Mouse (Mus musculus) urinary bladder, postnatal 14 days (tissue): ENCODE data around the gene Wbp4.
"Not testable (repeated sequence)": the region's sequence is repeated elsewhere in the genome, so short reads cannot be mapped to it uniquely, and the experiment has no call there.

Source experiments
- DNase-seq: peaks from one replicate; pipeline ENCODE4 v3.0.0; 2021; ENCODE audit warnings: low spot score

The Wbp4 gene

DNA sequence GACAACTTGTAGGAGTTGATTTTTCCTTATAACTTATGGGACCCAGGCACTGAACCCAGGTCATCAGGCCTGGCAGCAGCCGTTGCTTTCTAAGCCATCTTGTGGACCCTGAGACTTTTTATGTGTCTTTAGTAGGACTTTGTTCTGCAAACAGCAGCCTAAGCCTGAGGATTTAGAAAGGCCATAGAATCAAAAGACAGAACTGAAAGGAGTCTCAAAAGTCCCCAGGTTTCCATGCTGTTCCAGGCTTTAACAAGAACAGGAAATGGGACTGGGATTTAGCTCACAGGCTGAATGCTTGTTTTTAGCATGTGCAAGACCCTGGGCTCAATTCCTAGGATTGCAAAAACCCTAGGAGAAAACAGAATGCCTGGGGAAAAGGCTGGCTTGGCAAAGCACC lies 26.5 kb upstream of the Wbp4 start:
- DNase-seq = no peak

DNA sequence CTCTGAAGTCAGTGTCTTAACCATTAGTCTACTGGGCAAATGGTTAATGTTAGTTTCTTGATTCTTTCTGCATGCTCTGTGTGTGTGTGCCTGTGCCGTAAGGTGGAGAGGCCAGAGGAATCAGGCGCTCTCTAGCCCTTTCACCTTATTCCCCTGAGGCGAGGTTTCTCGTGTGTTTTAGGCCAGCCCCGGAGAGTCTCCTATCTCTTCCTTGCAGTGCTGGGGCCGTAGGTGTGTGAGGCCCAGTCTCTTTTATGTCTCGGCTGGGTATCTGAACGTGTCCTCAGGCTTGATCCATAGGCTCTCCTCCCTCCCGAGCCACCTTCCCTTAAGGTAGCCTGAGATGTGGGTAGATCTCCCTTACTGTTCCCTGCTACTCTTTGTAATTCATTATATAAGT lies 24.9 kb upstream of the Wbp4 start:
- DNase-seq = no peak

DNA sequence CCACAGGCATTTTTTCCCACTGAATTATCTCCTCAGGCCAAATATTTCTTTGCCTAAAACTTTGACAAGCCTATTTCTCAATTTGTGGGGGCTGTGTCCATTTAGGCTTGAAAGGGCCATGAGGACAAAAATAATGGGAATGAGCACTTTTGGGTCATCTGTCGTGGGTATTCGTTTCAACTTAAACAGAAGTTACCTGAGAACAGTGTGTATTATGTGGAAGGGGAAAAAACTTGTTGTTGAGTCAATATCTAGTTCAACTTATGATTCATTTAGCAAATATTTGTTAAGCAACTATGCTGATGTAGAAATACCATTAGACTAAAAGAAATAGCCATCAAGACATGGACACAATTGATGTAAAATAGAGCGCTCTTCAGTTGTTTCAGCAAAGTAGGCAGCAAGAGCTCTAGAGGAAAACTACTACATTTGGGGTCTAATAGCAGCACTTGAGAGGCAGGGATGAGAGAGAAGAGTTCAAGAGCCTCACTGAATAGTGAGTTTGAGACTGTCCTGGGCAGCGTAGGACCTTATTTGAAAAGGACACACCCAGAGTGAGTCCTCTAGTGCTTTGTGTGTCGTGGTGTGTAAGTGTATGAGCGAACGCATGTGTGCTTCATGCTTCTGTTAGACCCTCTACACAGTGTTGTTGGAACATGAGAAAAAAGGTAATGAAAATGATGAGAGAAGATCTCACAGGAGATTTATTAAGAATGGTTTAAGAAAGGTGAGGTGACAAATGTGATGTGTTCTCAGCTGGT lies 23.1 kb upstream of the Wbp4 start:
- DNase-seq = no peak

DNA sequence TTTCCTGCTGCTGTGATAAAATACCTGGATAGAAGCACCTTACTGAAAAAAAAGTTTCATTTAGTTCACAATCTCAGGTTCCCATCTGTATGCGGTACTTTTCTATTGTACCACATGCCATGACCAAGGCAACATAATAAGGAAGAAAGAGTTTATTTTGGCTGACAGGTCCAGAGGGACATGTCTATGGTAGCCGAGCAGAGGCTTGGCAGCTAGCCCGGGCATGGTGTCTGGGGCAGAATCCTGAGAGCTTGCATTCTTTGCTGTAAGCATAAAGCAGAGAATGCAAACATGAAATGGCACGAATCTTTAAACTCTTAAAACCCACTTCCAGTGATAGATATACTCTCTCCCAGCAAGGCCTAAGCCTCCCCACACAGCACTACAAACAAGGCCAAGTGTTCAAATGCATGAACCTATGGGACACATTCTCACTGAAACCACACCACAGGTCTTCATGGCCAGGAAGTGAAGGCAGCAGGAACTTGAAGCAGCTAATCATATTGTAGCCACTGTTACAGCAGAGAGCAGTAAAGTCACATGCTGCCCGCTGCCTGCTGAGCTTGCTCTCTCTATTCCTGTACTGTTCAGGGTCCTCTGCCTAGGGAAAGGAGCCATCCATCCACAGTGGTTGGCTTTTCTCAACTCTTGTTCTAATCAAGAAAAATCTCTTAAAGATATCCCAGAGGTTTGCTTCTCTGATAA lies 22.2 kb upstream of the Wbp4 start:
- peak; percentile 81 for DNase-seq

DNA sequence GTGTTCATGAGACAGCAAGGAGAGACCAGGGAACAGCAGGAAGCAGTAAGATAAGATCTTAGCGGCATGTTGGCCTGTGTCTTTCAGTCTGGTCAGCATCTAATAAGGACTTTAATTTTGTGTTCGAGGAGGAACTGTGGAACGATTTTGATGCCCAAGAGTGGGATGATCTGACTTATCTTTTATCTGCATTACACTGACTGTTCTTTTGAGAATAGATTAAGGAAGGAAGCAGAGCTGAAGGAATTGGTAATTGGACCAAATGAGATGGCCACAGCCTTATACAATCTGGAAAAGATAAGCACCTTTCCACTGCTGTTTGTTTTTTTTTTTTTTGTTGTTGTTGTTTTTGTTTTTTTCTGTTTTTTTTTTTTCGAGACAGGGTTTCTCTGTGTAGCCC lies 19.4 kb upstream of the Wbp4 start:
- DNase-seq = no peak

DNA sequence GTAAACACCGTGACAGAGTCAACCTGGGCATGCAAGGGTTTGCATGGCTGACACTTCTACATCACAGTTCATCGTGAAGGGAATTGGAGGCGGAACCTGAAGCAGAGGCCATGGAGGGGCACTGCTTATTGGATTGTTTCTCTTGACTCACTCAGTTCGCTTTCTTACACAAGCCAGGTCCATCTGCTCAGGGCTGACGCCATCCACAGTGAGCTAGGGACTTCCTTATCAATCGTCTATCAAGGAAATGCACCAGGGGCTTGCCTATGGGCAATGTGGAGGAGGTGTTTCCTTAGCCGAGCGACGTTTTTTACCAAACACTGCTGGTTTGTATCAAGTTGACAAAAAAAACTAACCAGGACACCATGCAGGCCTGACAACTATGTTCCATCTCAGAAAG lies 18.0 kb upstream of the Wbp4 start:
- DNase-seq = peak; percentile 16

DNA sequence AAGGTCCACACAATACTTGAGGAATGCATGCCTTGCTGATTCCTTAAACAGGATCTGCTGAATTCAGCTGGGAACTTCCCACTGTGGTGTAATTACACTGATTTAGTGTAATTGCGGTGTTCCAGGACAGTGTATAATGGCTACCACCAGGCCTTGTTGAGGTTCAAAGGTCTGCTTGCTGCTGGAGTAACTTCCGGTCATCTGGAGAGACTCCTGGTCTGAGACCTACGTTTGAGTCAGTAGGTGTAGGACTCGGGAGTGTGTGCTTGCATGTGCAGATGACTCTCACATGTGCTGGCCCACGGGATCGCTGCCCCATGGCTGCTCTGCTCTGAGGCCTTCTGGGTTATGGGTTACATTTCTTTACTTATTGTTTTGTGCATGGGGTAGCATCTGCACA lies 13.0 kb upstream of the Wbp4 start:
- DNase-seq = no peak

DNA sequence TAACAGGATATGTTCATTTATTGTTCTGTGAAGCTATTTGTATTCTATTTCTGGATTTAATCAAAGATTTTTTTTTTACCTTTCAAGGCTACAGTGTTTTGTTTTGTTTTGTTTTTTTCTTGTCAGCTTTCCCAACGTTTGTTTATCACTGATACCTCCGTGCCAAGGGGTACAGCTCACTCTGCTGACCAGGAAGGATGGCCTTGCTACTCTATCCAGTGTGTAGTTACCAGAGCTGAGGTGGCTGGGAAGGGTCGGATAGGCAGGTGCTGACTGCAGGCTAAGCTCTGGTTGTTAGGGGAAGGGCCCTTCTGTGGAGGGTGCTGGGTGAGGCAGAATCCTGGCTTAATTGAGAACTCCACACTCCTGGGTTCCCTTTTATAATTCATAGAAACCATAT lies 8.9 kb upstream of the Wbp4 start:
- DNase-seq = no peak

DNA sequence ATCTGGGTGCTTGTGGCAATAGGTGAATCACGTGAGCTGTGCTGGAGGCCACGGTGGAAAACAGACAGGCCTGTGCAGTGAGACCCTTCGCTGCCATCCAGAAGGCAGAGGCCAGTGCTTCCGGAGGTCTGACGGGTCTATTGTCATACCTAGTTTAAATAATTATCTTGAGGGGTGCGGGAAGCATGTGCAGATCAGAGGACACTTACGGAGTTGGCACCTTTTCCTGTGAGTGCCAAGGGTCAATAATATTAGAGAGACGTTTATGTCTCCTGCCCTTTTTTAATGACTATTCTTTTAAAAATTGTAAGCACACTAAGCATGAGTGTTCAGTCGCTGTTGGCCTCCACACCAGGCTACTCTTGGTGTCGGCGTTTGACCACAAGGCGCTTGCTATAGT lies 7.8 kb upstream of the Wbp4 start:
- no peak for DNase-seq

DNA sequence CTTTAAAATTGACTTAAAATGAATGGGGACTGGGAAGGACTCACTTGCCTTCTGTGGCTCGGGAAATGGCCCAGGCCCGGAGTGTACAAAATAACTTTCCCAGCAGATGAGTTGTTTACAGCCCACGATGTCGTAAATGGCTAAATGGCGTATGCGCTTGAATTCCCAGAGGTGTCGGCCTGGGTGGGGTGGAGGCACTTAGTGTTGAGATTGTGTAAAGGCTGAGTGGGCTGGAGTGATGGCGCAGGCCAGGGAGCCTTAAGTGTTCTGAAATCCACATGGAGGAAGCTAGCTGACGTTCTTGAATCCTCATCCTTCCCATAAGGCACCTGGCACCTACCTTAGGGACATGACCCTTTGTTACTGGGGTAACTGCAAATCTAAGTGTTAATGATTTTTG lies 7.2 kb upstream of the Wbp4 start:
- DNase-seq = peak; percentile 51

DNA sequence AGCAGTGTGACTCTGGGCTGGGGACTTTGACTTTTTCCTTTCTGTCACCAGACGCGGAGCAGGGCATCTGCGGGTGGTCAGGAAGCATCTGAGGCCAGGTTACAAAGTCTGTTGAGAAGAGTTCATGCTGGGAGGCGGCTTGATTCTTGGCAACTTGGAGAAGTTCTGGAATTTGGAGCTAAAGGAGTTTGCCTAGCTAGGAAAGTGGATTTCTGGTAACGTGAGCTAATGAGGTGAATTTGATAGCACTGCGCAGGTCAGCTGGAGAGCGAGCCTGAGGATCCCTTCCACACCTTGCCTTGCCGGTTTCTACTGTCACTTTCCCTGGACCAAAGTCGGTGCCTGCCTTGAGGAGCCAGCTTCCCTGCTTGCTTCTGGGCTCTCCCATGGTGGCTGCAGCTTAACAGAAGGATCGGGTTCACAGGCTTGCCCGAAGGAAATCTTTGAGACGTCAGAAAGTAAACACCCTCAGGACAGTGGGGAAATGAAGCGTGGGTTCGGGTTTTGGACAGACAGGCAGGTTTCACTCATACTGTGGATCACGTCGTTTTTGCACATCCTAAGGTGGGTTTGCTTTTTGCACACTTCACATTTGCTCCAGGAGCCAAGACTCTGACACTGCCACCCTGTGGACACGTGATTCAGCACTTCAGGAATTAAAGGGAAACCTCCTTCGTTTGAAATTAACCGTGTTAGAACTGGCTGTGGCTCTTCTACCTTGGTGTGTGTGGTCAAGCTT lies 5.8 kb upstream of the Wbp4 start:
- peak; percentile 31 for DNase-seq

DNA sequence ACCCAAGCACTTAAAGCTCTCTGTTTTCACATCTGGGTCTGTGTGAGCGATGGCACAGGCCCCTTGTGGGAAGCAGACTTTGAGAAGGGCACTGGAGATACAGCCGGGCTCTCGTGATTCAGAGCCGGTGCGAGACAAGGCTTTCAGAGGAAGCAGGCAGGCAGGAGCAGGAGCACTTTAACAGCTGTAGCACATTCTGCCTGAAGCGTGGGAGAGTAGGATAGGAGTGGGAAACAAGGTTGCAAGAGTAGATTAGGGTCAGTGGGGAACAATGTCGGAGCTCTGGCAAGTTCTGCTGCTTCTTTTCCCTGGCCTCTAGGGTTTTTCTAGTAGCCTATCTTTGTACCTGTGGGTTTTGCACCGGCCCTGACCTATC lies 5.3 kb upstream of the Wbp4 start:
- no peak for DNase-seq

DNA sequence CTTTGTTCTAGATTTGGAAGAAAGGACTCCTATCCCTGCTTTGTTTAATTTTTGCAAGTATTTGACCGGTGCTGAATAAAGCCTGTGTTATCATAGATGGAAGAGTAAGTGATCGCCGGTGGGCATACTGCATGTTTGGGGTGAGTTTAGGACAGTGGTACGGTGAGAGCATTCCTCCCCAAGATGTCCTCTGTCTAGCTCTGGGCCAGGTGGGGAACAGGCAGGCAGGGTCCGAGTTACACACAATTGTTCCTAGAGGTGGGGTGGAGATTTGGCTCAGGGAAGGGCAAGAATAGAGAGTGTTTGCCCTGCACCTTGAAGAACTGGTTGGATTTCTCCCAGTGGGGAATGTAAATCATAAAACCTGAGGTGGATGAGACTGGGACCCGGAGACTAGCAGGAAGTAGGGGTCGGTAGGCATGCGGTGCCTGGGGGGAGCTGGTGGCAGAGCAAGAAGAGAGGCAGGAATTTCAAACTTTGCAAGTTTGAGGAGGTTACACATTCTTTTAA lies 2.3 kb upstream of the Wbp4 start:
- peak; percentile 48 for DNase-seq

DNA sequence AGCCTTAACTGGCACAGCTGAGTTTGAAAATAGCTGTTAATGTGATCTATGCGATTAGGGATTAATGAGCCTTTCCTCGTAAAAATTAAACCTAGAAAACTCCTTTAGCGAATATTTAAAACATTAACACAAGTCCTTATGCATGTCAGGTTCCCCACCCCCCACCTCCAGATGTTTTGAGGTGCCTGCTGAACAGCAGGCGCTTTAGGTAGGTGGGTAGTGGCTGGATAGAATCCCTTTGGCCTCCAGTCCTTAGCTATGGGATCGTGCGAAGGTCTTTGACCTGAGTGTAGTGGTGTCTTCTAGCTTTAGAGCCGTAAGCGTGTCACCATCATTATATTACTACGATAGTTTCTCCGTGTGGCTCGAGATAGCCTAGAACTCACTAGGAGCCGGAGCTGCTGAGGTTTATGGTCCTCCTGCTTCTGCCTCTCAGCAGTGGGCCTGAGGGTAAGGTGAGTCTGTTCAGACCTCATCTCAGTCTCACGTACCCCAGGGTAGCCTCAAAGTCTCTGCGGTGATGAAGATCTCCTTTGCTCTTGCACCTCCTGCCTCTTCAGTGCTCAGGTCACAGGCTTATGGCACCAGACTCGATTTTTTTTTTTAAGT lies 1.5 kb upstream of the Wbp4 start:
- DNase-seq = no peak

DNA sequence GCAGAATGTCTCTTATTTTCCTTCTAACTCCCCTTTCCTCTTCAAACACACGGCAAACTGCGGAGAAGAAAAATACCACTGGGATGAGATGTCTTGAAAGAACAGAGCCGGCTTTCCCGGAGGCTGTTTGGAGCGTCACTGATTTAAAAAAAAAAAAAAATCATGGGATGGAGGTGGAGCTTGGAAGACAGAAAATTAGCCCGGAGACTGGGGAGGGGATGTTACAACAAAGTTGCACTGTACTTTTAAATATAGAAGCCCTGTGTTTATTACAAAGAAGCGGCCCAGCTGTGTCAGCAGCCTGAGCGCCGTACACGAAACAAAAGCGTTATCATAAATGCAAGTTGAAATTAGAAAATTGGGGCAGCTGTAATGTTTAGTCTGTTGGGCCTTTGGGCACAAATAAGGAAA lies 936 bp upstream of the Wbp4 start:
- DNase-seq = peak; percentile 35

DNA sequence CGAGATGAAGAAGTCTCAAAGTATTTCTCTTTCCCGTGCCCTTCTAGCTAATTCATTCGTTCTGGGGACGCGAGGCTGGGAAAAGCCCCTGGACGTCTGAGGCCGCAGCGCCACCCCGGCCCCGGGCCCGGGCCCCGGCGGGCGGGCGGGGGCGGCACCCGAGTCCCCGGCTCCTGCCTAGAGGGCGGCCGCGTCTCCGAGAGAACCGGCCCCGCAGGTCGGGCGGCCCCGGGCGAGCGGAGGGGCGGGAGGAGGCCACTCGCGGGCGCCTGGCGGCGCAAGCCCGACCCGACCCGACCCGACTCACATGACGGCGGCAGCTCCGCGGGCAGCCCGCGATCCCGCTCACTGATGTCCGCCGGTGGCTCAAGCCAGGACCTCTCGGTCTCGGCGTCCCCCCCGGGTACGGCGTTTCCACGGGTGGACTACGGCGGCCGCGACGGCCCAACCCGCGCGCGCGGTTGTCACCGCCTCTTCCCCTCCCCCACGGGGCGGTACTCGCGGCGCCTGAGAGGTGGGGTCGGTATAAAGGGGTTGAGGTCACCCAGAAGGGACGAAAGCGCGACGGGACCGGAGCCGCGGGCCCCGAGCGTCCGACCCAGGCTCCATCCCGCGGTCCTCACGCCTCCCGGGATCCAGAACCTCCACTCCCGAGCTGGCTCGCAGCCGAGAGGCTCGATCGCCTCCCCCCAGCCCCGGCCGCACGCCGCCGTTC lies 539 bp downstream of the Wbp4 start, which contains the start of gene Elf1:
TSS of gene Elf1 (plus strand) at position 571 of the 715 bp plus-strand sequence.
- peak; percentile 96 for DNase-seq

DNA sequence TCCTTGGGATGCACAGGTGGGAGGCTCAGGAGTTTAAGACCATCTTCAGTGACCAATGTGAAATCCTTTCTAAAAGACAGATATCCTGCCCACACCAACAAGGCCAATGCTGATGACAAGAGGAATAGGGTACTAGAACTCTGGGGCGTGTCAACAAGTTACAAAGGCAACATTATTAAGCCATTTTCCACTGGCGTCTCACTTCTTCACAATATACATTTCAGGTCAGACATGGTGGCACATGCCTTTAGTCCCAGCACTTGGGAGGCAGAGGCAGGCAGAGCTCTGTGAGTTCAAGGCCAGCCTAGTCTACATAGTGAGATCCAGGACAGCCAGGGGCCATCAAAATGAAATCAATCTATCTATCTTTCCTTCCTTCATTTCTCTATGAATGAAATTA lies 7.9 kb downstream of the Wbp4 start:
- DNase-seq = no peak

DNA sequence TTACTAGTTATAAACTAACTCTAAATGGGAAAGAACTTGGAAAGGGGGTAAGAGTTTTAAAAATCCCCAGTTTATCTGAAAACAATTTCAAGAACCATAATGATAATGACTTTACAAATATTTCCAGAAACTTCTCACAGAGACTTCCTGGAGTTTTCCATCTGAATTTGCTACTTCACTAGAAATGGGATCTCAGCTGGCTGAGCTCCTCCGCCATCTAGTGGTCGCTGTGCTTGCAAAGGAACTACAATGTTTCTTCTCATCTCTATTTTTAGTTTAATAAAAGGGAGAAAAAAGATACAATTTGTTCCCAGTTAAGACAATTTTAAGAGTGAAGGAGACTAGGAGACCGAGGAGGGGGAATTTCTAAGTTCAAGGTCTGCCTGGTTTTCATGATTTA lies 13.7 kb downstream of the Wbp4 start:
- DNase-seq = peak; percentile 70

DNA sequence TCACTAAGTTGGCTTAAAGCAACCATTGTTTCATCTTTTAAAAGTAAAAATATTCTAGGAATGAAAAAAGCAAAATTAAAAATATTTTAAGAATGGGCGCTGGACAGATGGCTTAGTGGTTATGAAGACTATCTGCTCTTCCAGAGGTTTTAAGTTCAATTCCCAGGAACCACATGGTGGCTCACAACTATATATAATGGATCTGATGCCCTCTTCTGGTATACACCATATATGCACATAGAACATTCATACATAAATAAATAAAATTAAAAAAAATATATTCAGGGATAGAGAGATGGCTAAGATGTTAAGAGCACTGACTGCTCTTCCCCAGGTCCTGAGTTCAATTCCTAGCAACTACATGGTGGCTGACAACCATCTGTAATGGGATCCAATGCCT lies 15.7 kb downstream of the Wbp4 start:
- no peak for DNase-seq

DNA sequence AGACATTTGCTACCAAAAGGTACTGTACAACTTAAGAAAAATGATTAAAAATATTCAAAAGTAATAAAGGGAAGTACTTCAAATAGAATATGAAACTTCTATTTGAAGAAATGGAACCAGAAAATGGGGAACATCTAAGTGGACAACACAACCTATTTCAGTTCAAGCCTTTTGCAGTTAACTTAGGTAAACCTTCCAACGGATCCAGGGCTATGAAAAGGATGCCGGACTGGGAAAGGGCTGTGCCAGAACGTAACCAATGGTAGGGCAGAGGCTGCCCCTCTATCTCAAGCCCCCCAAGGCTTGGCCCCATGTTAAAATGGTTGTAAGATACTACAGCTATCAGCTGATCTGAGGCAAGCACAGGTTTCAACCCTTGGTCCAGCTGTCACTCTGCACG lies 20.3 kb downstream of the Wbp4 start:
- no peak for DNase-seq

DNA sequence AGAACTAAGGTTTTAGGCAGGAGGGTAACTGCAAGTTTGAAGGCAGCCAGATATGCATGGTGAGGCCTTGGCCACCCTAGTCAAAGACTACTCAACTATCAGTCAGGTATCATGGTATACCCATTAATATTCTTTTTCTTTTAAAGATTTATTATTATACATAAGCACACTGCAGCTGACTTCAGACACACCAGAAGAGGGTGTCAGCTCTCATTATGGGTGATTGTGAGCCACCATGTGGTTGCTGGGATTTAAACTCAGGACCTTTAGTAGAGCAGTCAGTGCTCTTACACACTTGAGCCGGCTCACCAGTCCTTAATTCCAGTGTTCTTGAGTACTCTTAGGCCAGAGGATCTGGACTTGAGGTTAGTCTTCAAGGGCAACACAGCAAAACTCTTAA lies 20.9 kb downstream of the Wbp4 start:
- no peak for DNase-seq

DNA sequence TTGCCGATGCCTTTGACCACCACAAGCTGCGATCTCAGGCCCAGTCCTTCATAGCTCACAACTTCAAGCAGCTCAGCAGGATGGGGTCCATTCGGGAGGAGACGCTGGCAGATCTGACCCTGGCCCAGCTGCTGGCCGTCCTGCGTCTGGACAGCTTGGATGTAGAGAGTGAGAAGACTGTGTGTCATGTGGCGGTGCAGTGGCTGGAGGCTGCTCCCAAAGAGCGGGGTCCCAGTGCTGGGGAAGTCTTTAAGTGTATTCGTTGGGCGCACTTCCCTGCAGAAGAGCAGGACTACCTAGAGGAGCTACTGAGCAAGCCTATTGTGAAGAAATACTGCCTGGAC lies 28.8 kb downstream of the Wbp4 start:
- not testable (repeated sequence) for DNase-seq
